Mouse (Mus musculus): ENCODE data around the gene Gm11127. TPM values are rescaled to one million over a fixed set of nuclear protein-coding genes. Genes with fewer than 3 reads are reported as not detected.
A peak's percentile ranks its signal among the peaks of the same experiment; 100 is the strongest.
"Not testable (repeated sequence)": the region's sequence is repeated elsewhere in the genome, so short reads cannot be mapped to it uniquely, and the experiment has no call there.

Gene Gm11127
- polyA plus RNA-seq, 1 experiment from 2014 or later: 9.1 TPM

- in situ Hi-C loops (cut with MboI; ENCODE audit: low pct_unique_long_range_greater_than_20kb): loop anchor here (10.0 kb wide), 3 partner anchors 74 to 364 kb away; no protein-coding TSS in a partner anchor
- TF ChIP-seq CTCF (IDR thresholded peaks at IDR 0.05): peak; percentile 90
- DNase-seq (ENCODE audit: low read depth, low spot score) (peak; percentile 64), ATAC-seq (peak; percentile 71)
- ChIA-PET POLR2A (interaction anchor here (1.8 kb wide), 1 partner anchor 73 kb away, joined by 4 read pairs; no protein-coding TSS in a partner anchor), CTCF (interaction anchor here (0.7 to 2.6 kb wide), 21 partner anchors 14 to 148 kb away, joined by 3 to 19 read pairs (median 4); partner anchors contain the start of gene Prr3)
- H3K27me3 ChIP-seq: no peaks in the 10 kb centered on the region
Measured at GRCm38 (mm10) chr17:36060829-36061228, 2.7 kb upstream of the Gm11127 start.

- ATAC-seq; in situ Hi-C loops (cut with MboI; ENCODE audit: low pct_unique_long_range_greater_than_20kb); CTCF ChIA-PET; DNase-seq (ENCODE audit: low read depth, low spot score); H3K27me3 ChIP-seq; POLR2A ChIA-PET: not testable (repeated sequence)
Measured at GRCm38 (mm10) chr17:36057927-36058326, 244 bp downstream of the Gm11127 start.

- DNase-seq (ENCODE audit: low read depth, low spot score): no peak
- TF ChIP-seq CTCF (IDR thresholded peaks at IDR 0.05): no peak
- in situ Hi-C loops (cut with MboI; ENCODE audit: low pct_unique_long_range_greater_than_20kb): no loop called here
- H3K27me3 ChIP-seq: no peaks in the 10 kb centered on the region
- no peak for ATAC-seq
- ChIA-PET CTCF (interaction anchor here (0.9 to 2.2 kb wide), 3 partner anchors 17 to 50 kb away, joined by 3 to 8 read pairs (median 4); no protein-coding TSS in a partner anchor), POLR2A (no interaction called here)
Measured at GRCm38 (mm10) chr17:36043286-36043685, 14.9 kb downstream of the Gm11127 start.

GRCm38 (mm10) chr17:36042610-36043169 is 15.5 kb downstream of the Gm11127 start, which contains the start of the genes H2-T22 and Gm6034:
Gene H2-T22 (minus strand): TSS chr17:36042747.
Gene Gm6034 (plus strand): TSS chr17:36042961.
- in situ Hi-C loops (cut with MboI; ENCODE audit: low pct_unique_long_range_greater_than_20kb); POLR2A ChIA-PET; H3K27me3 ChIP-seq: not testable (repeated sequence)
- CTCF ChIA-PET: interaction anchor here (1.7 to 2.2 kb wide), 2 partner anchors 46 to 49 kb away, joined by 3 to 8 read pairs; no protein-coding TSS in a partner anchor
- ATAC-seq (peak; percentile 86), DNase-seq (ENCODE audit: low read depth, low spot score) (peak; percentile 67)

- CTCF ChIA-PET; in situ Hi-C loops (cut with MboI; ENCODE audit: low pct_unique_long_range_greater_than_20kb); DNase-seq (ENCODE audit: low read depth, low spot score): not testable (repeated sequence)
Measured at GRCm38 (mm10) chr17:36042055-36042454, 16.1 kb downstream of the Gm11127 start.

GRCm38 (mm10) chr17:36040604-36041003 is 17.6 kb downstream of the Gm11127 start:
- H3K27me3 ChIP-seq; in situ Hi-C loops (cut with MboI; ENCODE audit: low pct_unique_long_range_greater_than_20kb); DNase-seq (ENCODE audit: low read depth, low spot score); POLR2A ChIA-PET; ATAC-seq; CTCF ChIA-PET: not testable (repeated sequence)

More at GRCm38 (mm10) chr17:36042055-36042454, 16.1 kb downstream of the Gm11127 start:
- POLR2A ChIA-PET, H3K27me3 ChIP-seq: not testable (repeated sequence)
- peak; percentile 60 for ATAC-seq

- POLR2A ChIA-PET; DNase-seq (ENCODE audit: low read depth, low spot score); H3K27me3 ChIP-seq; ATAC-seq: not testable (repeated sequence)
- CTCF ChIA-PET: interaction anchor here (0.8 to 3.6 kb wide), 4 partner anchors 24 to 78 kb away, joined by 3 to 15 read pairs (median 4); no protein-coding TSS in a partner anchor
- in situ Hi-C loops (cut with MboI; ENCODE audit: low pct_unique_long_range_greater_than_20kb): loop anchor here (10.0 kb wide), 1 partner anchor 79 kb away; no protein-coding TSS in a partner anchor
Measured at GRCm38 (mm10) chr17:36036126-36036525, 22.0 kb downstream of the Gm11127 start.

GRCm38 (mm10) chr17:36035010-36035638 is 23.0 kb downstream of the Gm11127 start:
- in situ Hi-C loops (cut with MboI; ENCODE audit: low pct_unique_long_range_greater_than_20kb): loop anchor here (10.0 kb wide), 1 partner anchor 80 kb away; no protein-coding TSS in a partner anchor
- ATAC-seq; H3K27me3 ChIP-seq; DNase-seq (ENCODE audit: low read depth, low spot score); POLR2A ChIA-PET: not testable (repeated sequence)
- CTCF ChIA-PET: interaction anchor here (0.8 to 3.6 kb wide), 7 partner anchors 14 to 97 kb away, joined by 3 to 15 read pairs (median 5); partner anchors contain the start of gene H2-T24
- TF ChIP-seq CTCF (IDR thresholded peaks at IDR 0.05): peak; percentile 63

- DNase-seq (ENCODE audit: low read depth, low spot score); ATAC-seq; POLR2A ChIA-PET; H3K27me3 ChIP-seq: not testable (repeated sequence)
- CTCF ChIA-PET: interaction anchor here (0.8 to 3.6 kb wide), 6 partner anchors 14 to 97 kb away, joined by 3 to 15 read pairs (median 6); partner anchors contain the start of gene H2-T24
- in situ Hi-C loops (cut with MboI; ENCODE audit: low pct_unique_long_range_greater_than_20kb): loop anchor here (10.0 kb wide), 1 partner anchor 80 kb away; no protein-coding TSS in a partner anchor
Measured at GRCm38 (mm10) chr17:36034524-36034923, 23.6 kb downstream of the Gm11127 start.

GRCm38 (mm10) chr17:36032351-36032875 is 25.8 kb downstream of the Gm11127 start, which contains the start of gene H2-T23:
Gene H2-T23 (minus strand): TSS chr17:36032855.
- H3K27me3 ChIP-seq: not testable (repeated sequence)

More at GRCm38 (mm10) chr17:36032351-36032875, 25.8 kb downstream of the Gm11127 start, which contains the start of gene H2-T23:
- DNase-seq (ENCODE audit: low read depth, low spot score); POLR2A ChIA-PET: not testable (repeated sequence)
- peak; percentile 50 for ATAC-seq
- CTCF ChIA-PET: interaction anchor here (1.2 to 3.1 kb wide), 2 partner anchors 32 to 35 kb away, joined by 4 to 12 read pairs; no protein-coding TSS in a partner anchor
- in situ Hi-C loops (cut with MboI; ENCODE audit: low pct_unique_long_range_greater_than_20kb): loop anchor here (10.0 kb wide), 1 partner anchor 82 kb away; no protein-coding TSS in a partner anchor
